ENCODE assay signal across 33 mouse cellular contexts in the genomic region with DNA sequence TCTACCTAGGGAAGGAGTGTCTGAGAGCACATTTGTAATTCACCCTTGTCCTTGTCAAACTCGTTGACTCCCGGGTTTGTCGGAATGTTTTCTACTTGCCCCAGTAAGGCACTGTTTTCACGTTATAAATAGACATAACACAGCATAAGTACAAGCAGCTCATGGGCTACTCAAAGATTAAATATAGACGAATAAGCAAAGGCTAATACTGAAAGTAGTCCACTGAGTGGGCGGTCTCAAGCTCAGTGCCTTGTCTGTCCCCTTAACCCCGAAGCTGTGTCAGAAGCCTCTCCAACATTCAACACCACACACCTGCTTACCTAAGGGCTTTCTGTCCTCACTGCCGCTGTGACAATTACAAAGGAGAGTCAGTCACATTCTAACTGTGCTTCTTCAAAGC. TPM values are rescaled to one million over a fixed set of nuclear protein-coding genes. Genes with fewer than 3 reads are reported as not detected.
DNase-seq lines count a peak whose midpoint lies in the region; ATAC-seq and TF ChIP-seq lines count a peak whose summit lies in the region.
"Had no signal": no experiment of that assay in that cellular context is flagged by ENCODE, and none has a peak within 500 bp of the region (broad histone marks: within the 10 kb centered on the region; RNA-seq: fewer than 3 reads in every experiment).

No protein-coding gene starts in this region.

- 0 out of 2 replicates have a peak, but pooled peaks have one; percentile 10 for ATAC-seq in hindbrain, postnatal 0 days
- no peak for ATAC-seq in hindbrain, embryonic 12.5 days (ENCODE audit: low FRiP score)
- ATAC-seq in forebrain, embryonic 11.5 days (replicated peaks; ENCODE audit: low FRiP score) = no peak
- ATAC-seq: CD4-positive, CD25-positive, alpha-beta regulatory T cell, adult 4 months; forebrain, embryonic 15.5 days; hindbrain, embryonic 16.5 days; intestine, embryonic 15.5 days; midbrain, embryonic 15.5 days had no signal

- 77% methylated on average over 8 of the region's 8 CpGs for WGBS in hindbrain, postnatal 0 days
- 85% methylated on average over 8 of the region's 8 CpGs for WGBS in hindbrain, embryonic 12.5 days
- WGBS in limb, embryonic 10.5 days = 87% methylated on average over 8 of the region's 8 CpGs
- 79% methylated on average over 8 of the region's 8 CpGs for WGBS in forebrain, embryonic 11.5 days

- no peaks in the 10 kb centered on the region for H3K27me3 ChIP-seq in hindbrain, postnatal 0 days (ENCODE audit: insufficient read depth, low read length)
- H3K27me3 ChIP-seq in hindbrain, embryonic 12.5 days = no peaks in the 10 kb centered on the region
- H3K27me3 ChIP-seq in limb, embryonic 10.5 days (ENCODE audit: low read depth, poor library complexity, severe bottlenecking) = no peaks in the 10 kb centered on the region
- no peaks in the 10 kb centered on the region for H3K27me3 ChIP-seq in forebrain, embryonic 11.5 days (ENCODE audit: control insufficient read depth, insufficient read depth, low read length)
- H3K27me3 ChIP-seq: embryonic facial prominence, embryonic 12.5 days; intestine, embryonic 15.5 days; limb, embryonic 13.5 days; midbrain, embryonic 15.5 days had no signal

- no peak overlapping the region for H3K4me3 ChIP-seq in hindbrain, postnatal 0 days (ENCODE audit: low read length)
- H3K4me3 ChIP-seq in hindbrain, embryonic 12.5 days = no peak overlapping the region
- no peak overlapping the region for H3K4me3 ChIP-seq in limb, embryonic 10.5 days
- no peak overlapping the region for H3K4me3 ChIP-seq in forebrain, embryonic 11.5 days (ENCODE audit: low read depth, low read length)
- H3K4me3 ChIP-seq: embryonic facial prominence, embryonic 12.5 days; forebrain, embryonic 15.5 days; hindbrain, embryonic 10.5 days; intestine, embryonic 15.5 days; layer of hippocampus, adult 2 months; left cerebral cortex, adult 2 months; limb, embryonic 13.5 days; midbrain, embryonic 15.5 days had no signal

- no peak overlapping the region for H3K9ac ChIP-seq in hindbrain, postnatal 0 days (replicated peaks; ENCODE audit: low read length)
- H3K9ac ChIP-seq in hindbrain, embryonic 12.5 days = no peak overlapping the region
- H3K9ac ChIP-seq in forebrain, embryonic 11.5 days (ENCODE audit: low read length) = no peak overlapping the region
- H3K9ac ChIP-seq: embryonic facial prominence, embryonic 12.5 days; forebrain, embryonic 15.5 days; intestine, embryonic 15.5 days; limb, embryonic 13.5 days; midbrain, embryonic 15.5 days had no signal

- no peak for TF ChIP-seq CTCF in hindbrain, postnatal 0 days (IDR thresholded peaks at IDR 0.05; ENCODE audit: low read depth)

- H3K27ac ChIP-seq in hindbrain, postnatal 0 days = no peak overlapping the region
- no peak overlapping the region for H3K27ac ChIP-seq in hindbrain, embryonic 12.5 days
- H3K27ac ChIP-seq in limb, embryonic 10.5 days = no peak overlapping the region
- no peak overlapping the region for H3K27ac ChIP-seq in forebrain, embryonic 11.5 days (ENCODE audit: low read depth, low read length)
- H3K27ac ChIP-seq: embryonic facial prominence, embryonic 12.5 days; forebrain, embryonic 15.5 days; hindbrain, embryonic 10.5 days; intestine, embryonic 15.5 days; layer of hippocampus, adult 2 months; left cerebral cortex, adult 2 months; limb, embryonic 13.5 days; macrophage; midbrain, embryonic 15.5 days had no signal

- DNase-seq in heart, adult 18-20 months = peak; percentile 33 to 38
- DNase-seq in heart, adult 8-10 months (ENCODE audit: low spot score) = no peak
- DNase-seq in hindbrain, postnatal 0 days (ENCODE audit: low spot score) = no peak
- peak; percentile 34 for DNase-seq in retina, adult 2 months (ENCODE audit: low read depth, low spot score)
- no peak for DNase-seq in retina, postnatal 1 day
- peak; percentile 17 for DNase-seq in limb, embryonic 10.5 days (ENCODE audit: low spot score)
- no peak for DNase-seq in forebrain, embryonic 11.5 days (ENCODE audit: low spot score)
- DNase-seq: adrenal gland, postnatal 14 days; cerebellum, adult 11-12 months; cerebellum, adult 9-11 months; embryo, embryonic 11 days; kidney, adult 2 months; kidney, postnatal 36 days; thymus, postnatal 4 days had no signal

- H3K4me1 ChIP-seq in hindbrain, postnatal 0 days (ENCODE audit: insufficient read depth, low read length) = no peaks in the 10 kb centered on the region
- peaks cover 4% of the 10 kb centered on the region; the same call in 1 of the 2 replicates for H3K4me1 ChIP-seq in hindbrain, embryonic 12.5 days
- H3K4me1 ChIP-seq in limb, embryonic 10.5 days = no peaks in the 10 kb centered on the region
- no peaks in the 10 kb centered on the region; the same call in 1 of the 2 replicates for H3K4me1 ChIP-seq in forebrain, embryonic 11.5 days (replicated peaks; ENCODE audit: control insufficient read depth, insufficient read depth, low read length)
- H3K4me1 ChIP-seq: embryonic facial prominence, embryonic 12.5 days; intestine, embryonic 15.5 days; midbrain, embryonic 15.5 days had no signal

- H3K9me3 ChIP-seq in hindbrain, postnatal 0 days (ENCODE audit: low read length) = no peaks in the 10 kb centered on the region
- H3K9me3 ChIP-seq in hindbrain, embryonic 12.5 days (replicated peaks) = no peaks in the 10 kb centered on the region
- no peaks in the 10 kb centered on the region for H3K9me3 ChIP-seq in limb, embryonic 10.5 days (replicated peaks)
- no peaks in the 10 kb centered on the region for H3K9me3 ChIP-seq in forebrain, embryonic 11.5 days (ENCODE audit: control insufficient read depth, low read length)
- H3K9me3 ChIP-seq: embryonic facial prominence, embryonic 12.5 days; forebrain, embryonic 15.5 days; hindbrain, embryonic 10.5 days; intestine, embryonic 15.5 days; limb, embryonic 13.5 days; midbrain, embryonic 15.5 days had no signal

- H3K4me2 ChIP-seq in hindbrain, postnatal 0 days (ENCODE audit: low read depth, low read length) = no peak overlapping the region
- H3K4me2 ChIP-seq in hindbrain, embryonic 12.5 days (replicated peaks) = no peak overlapping the region
- no peak overlapping the region for H3K4me2 ChIP-seq in forebrain, embryonic 11.5 days (ENCODE audit: low read depth, low read length, severe bottlenecking)
- H3K4me2 ChIP-seq: embryonic facial prominence, embryonic 12.5 days; forebrain, embryonic 15.5 days; intestine, embryonic 15.5 days; limb, embryonic 13.5 days; liver, embryonic 11.5 days; midbrain, embryonic 15.5 days had no signal

- H3K36me3 ChIP-seq in hindbrain, postnatal 0 days (ENCODE audit: insufficient read depth, low read length) = no peaks in the 10 kb centered on the region
- no peaks in the 10 kb centered on the region for H3K36me3 ChIP-seq in hindbrain, embryonic 12.5 days
- no peaks in the 10 kb centered on the region for H3K36me3 ChIP-seq in limb, embryonic 10.5 days
- no peaks in the 10 kb centered on the region for H3K36me3 ChIP-seq in forebrain, embryonic 11.5 days (ENCODE audit: control insufficient read depth, insufficient read depth, low read length)
- H3K36me3 ChIP-seq: embryonic facial prominence, embryonic 12.5 days; forebrain, embryonic 15.5 days; hindbrain, embryonic 10.5 days; intestine, embryonic 15.5 days; midbrain, embryonic 15.5 days had no signal

RNA-seq across cellular contexts. Expression of a gene that starts 16.4 kb away (rescaled TPM):
- total RNA-seq in heart, adult 18-20 months (2021) = 10 to 100 TPM; 21.9 to 30.0 TPM
- total RNA-seq in heart, adult 8-10 months (2022) = 10 to 100 TPM; 23.9 to 33.3 (median 28.1) TPM
- 23.6 and 28.8 TPM in 2 replicates for total RNA-seq in hindbrain, postnatal 0 days (2014; rRNA removed)
- polyA plus RNA-seq in hindbrain, postnatal 0 days (2015; fragmentation: Nextera tagmentation; extraction: Ambion mirVana) = 20.8 and 22.3 TPM in 2 replicates
- polyA plus RNA-seq in hindbrain, embryonic 12.5 days (2016; fragmentation: Nextera tagmentation; extraction: Ambion mirVana) = 5.7 and 8.0 TPM in 2 replicates
- polyA plus RNA-seq in limb, embryonic 10.5 days (2016; fragmentation: Nextera tagmentation; extraction: Ambion mirVana) = 4.4 and 6.7 TPM in 2 replicates
- polyA plus RNA-seq in forebrain, embryonic 11.5 days (2014; fragmentation: Nextera tagmentation; extraction: Ambion mirVana) = 10.0 and 10.3 TPM in 2 replicates
- total RNA-seq: megakaryocyte-erythroid progenitor cell, adult 5-6 weeks had no signal
- polyA plus RNA-seq: CD4-positive, CD25-positive, alpha-beta regulatory T cell, adult 4 months; macrophage had no signal

RNA-seq across cellular contexts. Expression of a gene that starts 32.8 kb away (rescaled TPM):
- total RNA-seq in heart, adult 18-20 months (2021) = not detected
- total RNA-seq in heart, adult 8-10 months (2022) = not detected
- total RNA-seq in hindbrain, postnatal 0 days (2014; rRNA removed) = not detected in 2 replicates
- 0.19 and 0.21 TPM in 2 replicates for polyA plus RNA-seq in hindbrain, postnatal 0 days (2015; fragmentation: Nextera tagmentation; extraction: Ambion mirVana)
- 0.21 TPM in 1 of 2 replicates, not detected in the other for polyA plus RNA-seq in hindbrain, embryonic 12.5 days (2016; fragmentation: Nextera tagmentation; extraction: Ambion mirVana)
- not detected in 2 replicates for polyA plus RNA-seq in limb, embryonic 10.5 days (2016; fragmentation: Nextera tagmentation; extraction: Ambion mirVana)
- 0.23 TPM in 1 of 2 replicates, not detected in the other for polyA plus RNA-seq in forebrain, embryonic 11.5 days (2014; fragmentation: Nextera tagmentation; extraction: Ambion mirVana)
- total RNA-seq: adrenal gland, postnatal 14 days; gastrocnemius, postnatal 4 days; megakaryocyte-erythroid progenitor cell, adult 5-6 weeks had no signal
- polyA plus RNA-seq: CD4-positive, CD25-positive, alpha-beta regulatory T cell, adult 4 months; hindbrain, embryonic 10.5 days; intestine, embryonic 15.5 days; kidney, adult 2 months; kidney, embryonic 16.5 days; liver, embryonic 11.5 days; liver, embryonic 16.5 days; macrophage; neural tube, embryonic 11.5 days; thymus, postnatal 0 days had no signal

Comparison
In these comparisons a context has a peak if more than half of its experiments do, and no peak if none do; other contexts are left out.
1. DNase-seq: peak in heart, adult 18-20 months (2 of 2), retina, adult 2 months (single experiment) and limb, embryonic 10.5 days (single experiment); none in heart, adult 8-10 months (single experiment), hindbrain, postnatal 0 days (single experiment), retina, postnatal 1 day (single experiment) and forebrain, embryonic 11.5 days (single experiment).